9 mouse cellular contexts compared by ENCODE assay signal in genomic region chr7:131881876-131882615, GRCm38 (mm10).
DNase-seq lines count a peak whose midpoint lies in the region; ATAC-seq and TF ChIP-seq lines count a peak whose summit lies in the region.
"Had no signal": no experiment of that assay in that cellular context is flagged by ENCODE, and none has a peak within 500 bp of the region (broad histone marks: within the 10 kb centered on the region; RNA-seq: fewer than 3 reads in every experiment).

No protein-coding gene starts in this region.

- 41% methylated on average over 5 of the region's 5 CpGs for WGBS in embryonic facial prominence, embryonic 14.5 days

- TF ChIP-seq CTCF in bone marrow macrophage, adult 2 months (IDR thresholded peaks at IDR 0.05; ENCODE audit: low read depth, low read length): peak; percentile 87

- no peak for ATAC-seq in CD4-positive, CD25-positive, alpha-beta regulatory T cell, adult 4 months
- peak; percentile 55; the same call in 1 of the 2 replicates for ATAC-seq in embryonic facial prominence, embryonic 14.5 days (ENCODE audit: low read depth)
- peak; percentile 89 for ATAC-seq in megakaryocyte-erythroid progenitor cell, adult 5-6 weeks (replicated peaks; ENCODE audit: low FRiP score, low TSS enrichment, poor library complexity, severe bottlenecking)

- no peaks in the 10 kb centered on the region for H3K36me3 ChIP-seq in embryonic facial prominence, embryonic 14.5 days (ENCODE audit: control insufficient read depth, insufficient read depth, low read length)

- no peak overlapping the region for H3K4me2 ChIP-seq in embryonic facial prominence, embryonic 14.5 days (ENCODE audit: low read depth, low read length)

- H3K4me1 ChIP-seq in bone marrow macrophage, adult 2 months (ENCODE audit: control insufficient read depth, insufficient read depth, low read length): no peaks in the 10 kb centered on the region
- H3K4me1 ChIP-seq in embryonic facial prominence, embryonic 14.5 days (ENCODE audit: control insufficient read depth, insufficient read depth, low read length): no peaks in the 10 kb centered on the region

- no peak overlapping the region for H3K9ac ChIP-seq in embryonic facial prominence, embryonic 14.5 days (ENCODE audit: low read depth, low read length)

- intact Hi-C loops in heart, postnatal 10 days (cut with DNase I): loop anchor here (1.0 kb wide), 2 partner anchors 342 to 450 kb away; no protein-coding TSS in a partner anchor

- H3K27me3 ChIP-seq in embryonic facial prominence, embryonic 14.5 days (replicated peaks; ENCODE audit: control insufficient read depth, insufficient read depth, low read length): peaks cover 15% of the 10 kb centered on the region; the same call in 1 of the 2 replicates

- no peak overlapping the region for H3K27ac ChIP-seq in bone marrow macrophage, adult 2 months (ENCODE audit: insufficient read depth, low read depth, low read length)
- H3K27ac ChIP-seq in embryonic facial prominence, embryonic 14.5 days (replicated peaks; ENCODE audit: low read depth, low read length): no peak overlapping the region

- H3K4me3 ChIP-seq in bone marrow macrophage, adult 2 months (ENCODE audit: insufficient read depth, low read length): no peak overlapping the region
- no peak overlapping the region for H3K4me3 ChIP-seq in embryonic facial prominence, embryonic 14.5 days (ENCODE audit: low read depth, low read length)
- H3K4me3 ChIP-seq: myocyte had no signal

- H3K9me3 ChIP-seq in embryonic facial prominence, embryonic 14.5 days (ENCODE audit: control insufficient read depth, low read length): no peaks in the 10 kb centered on the region

- TF ChIP-seq POLR2A in bone marrow macrophage, adult 2 months (IDR thresholded peaks at IDR 0.05; ENCODE audit: borderline replicate concordance, low read depth, low read length): no peak

- DNase-seq in CD4-positive, CD25-positive, alpha-beta regulatory T cell, adult 2 months (ENCODE audit: low read depth, low spot score): peak; percentile 66
- peak; percentile 41 for DNase-seq in embryonic facial prominence, embryonic 14.5 days (ENCODE audit: low spot score)
- DNase-seq in heart, postnatal 10 days: peak; percentile 66 to 84
- DNase-seq in left cerebral cortex, adult 11 months (ENCODE audit: low spot score): peak; percentile 30
- peak; percentile 35 for DNase-seq in spleen, adult 12 weeks (ENCODE audit: low spot score)
